Comparison of ENCODE assay signal across 8 mouse cellular contexts in the genomic region with DNA sequence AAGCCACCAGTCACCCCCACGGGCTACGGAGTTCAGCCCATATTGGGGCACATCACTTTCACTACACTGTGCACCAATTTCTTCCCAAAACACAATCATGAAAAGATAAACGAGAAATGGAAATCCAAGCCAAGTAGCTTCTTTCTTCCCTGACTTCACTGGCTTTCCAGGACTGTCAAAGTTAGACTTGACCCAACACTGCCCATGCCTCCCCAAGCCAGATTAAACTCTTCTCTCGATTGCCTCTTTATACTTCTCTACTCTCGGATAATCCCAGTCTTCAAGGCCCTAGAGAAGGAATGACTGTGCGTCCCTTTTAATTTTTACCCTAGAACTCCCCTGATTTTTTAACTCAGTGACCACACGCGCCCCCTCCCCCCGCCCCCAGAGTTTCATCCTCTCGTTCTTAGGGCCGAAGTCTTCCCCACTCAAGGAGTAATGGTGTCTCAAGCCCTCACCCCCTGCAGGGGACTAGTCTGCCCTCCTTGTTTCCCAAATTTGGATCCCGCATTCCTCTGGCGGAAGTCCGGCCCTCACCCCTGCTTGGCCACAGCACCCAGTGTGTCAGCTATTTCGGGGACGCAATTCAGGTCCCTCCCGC. TPM values are rescaled to one million over a fixed set of nuclear protein-coding genes. Genes with fewer than 3 reads are reported as not detected.
DNase-seq lines count a peak whose midpoint lies in the region; ATAC-seq and TF ChIP-seq lines count a peak whose summit lies in the region.

No protein-coding gene starts in this region.

- H3K4me3 ChIP-seq in left cerebral cortex, adult 2 months: peak overlapping the region; percentile 78
- peak overlapping the region; percentile 68 for H3K4me3 ChIP-seq in embryonic facial prominence, embryonic 13.5 days
- H3K4me3 ChIP-seq in intestine, embryonic 15.5 days (replicated peaks): peak overlapping the region; percentile 69
- H3K4me3 ChIP-seq in neural tube, embryonic 13.5 days: peak overlapping the region; percentile 69

- peaks cover 35% of the 10 kb centered on the region for H3K36me3 ChIP-seq in embryonic facial prominence, embryonic 13.5 days
- H3K36me3 ChIP-seq in intestine, embryonic 15.5 days: peaks cover 25% of the 10 kb centered on the region
- peaks cover 36% of the 10 kb centered on the region for H3K36me3 ChIP-seq in neural tube, embryonic 13.5 days

- peak overlapping the region; percentile 69 for H3K4me2 ChIP-seq in embryonic facial prominence, embryonic 13.5 days
- peak overlapping the region; percentile 69 for H3K4me2 ChIP-seq in intestine, embryonic 15.5 days (replicated peaks)
- H3K4me2 ChIP-seq in neural tube, embryonic 13.5 days: peak overlapping the region; percentile 76

- H3K27me3 ChIP-seq in embryonic facial prominence, embryonic 13.5 days: no peaks in the 10 kb centered on the region
- H3K27me3 ChIP-seq in intestine, embryonic 15.5 days (replicated peaks): no peaks in the 10 kb centered on the region
- H3K27me3 ChIP-seq in neural tube, embryonic 13.5 days: no peaks in the 10 kb centered on the region

- H3K9ac ChIP-seq in embryonic facial prominence, embryonic 13.5 days: peak overlapping the region; percentile 82
- H3K9ac ChIP-seq in intestine, embryonic 15.5 days: peak overlapping the region; percentile 76
- peak overlapping the region; percentile 80 for H3K9ac ChIP-seq in neural tube, embryonic 13.5 days

- peaks cover 20% of the 10 kb centered on the region for H3K4me1 ChIP-seq in embryonic facial prominence, embryonic 13.5 days
- peaks cover 10% of the 10 kb centered on the region for H3K4me1 ChIP-seq in intestine, embryonic 15.5 days (replicated peaks)
- peaks cover 32% of the 10 kb centered on the region for H3K4me1 ChIP-seq in neural tube, embryonic 13.5 days (replicated peaks)

- H3K9me3 ChIP-seq in embryonic facial prominence, embryonic 13.5 days: peaks cover 7% of the 10 kb centered on the region; the same call in 1 of the 2 replicates
- no peaks in the 10 kb centered on the region for H3K9me3 ChIP-seq in intestine, embryonic 15.5 days
- H3K9me3 ChIP-seq in neural tube, embryonic 13.5 days: no peaks in the 10 kb centered on the region

- WGBS in embryonic facial prominence, embryonic 13.5 days: 4% methylated on average over 17 of the region's 17 CpGs
- 3% methylated on average over 17 of the region's 17 CpGs for WGBS in intestine, embryonic 15.5 days
- 6% methylated on average over 17 of the region's 17 CpGs for WGBS in neural tube, embryonic 13.5 days

- no peak; the same call in 1 of the 2 replicates for TF ChIP-seq CTCF in left cerebral cortex, adult 2 months (IDR thresholded peaks at IDR 0.05)

- ATAC-seq in embryonic facial prominence, embryonic 13.5 days (ENCODE audit: insufficient number of reproducible peaks, insufficient read depth, low FRiP score, low TSS enrichment, low read depth): peak; percentile 40
- ATAC-seq in intestine, embryonic 15.5 days: peak; percentile 71
- ATAC-seq in neural tube, embryonic 13.5 days (ENCODE audit: low read depth): peak; percentile 73; the same call in 1 of the 2 replicates

- peak overlapping the region; percentile 77 for H3K27ac ChIP-seq in left cerebral cortex, adult 2 months
- H3K27ac ChIP-seq in embryonic facial prominence, embryonic 13.5 days: no peak overlapping the region; the same call in 1 of the 2 replicates
- peak overlapping the region; percentile 77 for H3K27ac ChIP-seq in intestine, embryonic 15.5 days
- peak overlapping the region; percentile 79 for H3K27ac ChIP-seq in neural tube, embryonic 13.5 days (replicated peaks)

- no peak for DNase-seq in left cerebral cortex, adult 2 months (ENCODE audit: extremely low spot score in 1 of 2, low spot score in 2 of 2)
- no peak for DNase-seq in left cerebral cortex, postnatal 10 days (ENCODE audit: extremely low spot score in 1 of 2, low spot score in 2 of 2)
- DNase-seq in urinary bladder, adult 2 months (ENCODE audit: low spot score): no peak
- DNase-seq in right cerebral cortex, postnatal 10 days (ENCODE audit: low spot score in 2 of 2): no peak
- no peak for DNase-seq in spleen, postnatal 14 days (ENCODE audit: low spot score in 2 of 2)

- intact Hi-C loops in left cerebral cortex, adult 2 months (cut with DNase I): loop anchor here (2.0 to 5.0 kb wide), 2 partner anchors 52 to 370 kb away; partner anchors contain the start of gene Lrp10
- intact Hi-C loops in left cerebral cortex, postnatal 10 days (cut with DNase I): no loop called here

RNA-seq across cellular contexts. Expression of gene Prmt5, which starts 0.5 kb away (rescaled TPM):
- total RNA-seq in left cerebral cortex, adult 2 months (2021): 10 to 100 TPM; 46.5 to 48.3 TPM
- 10 to 100 TPM; 88.4 to 93.1 TPM for total RNA-seq in left cerebral cortex, postnatal 10 days (2021)
- 84.6 and 86.6 TPM in 2 replicates for polyA plus RNA-seq in embryonic facial prominence, embryonic 13.5 days (2015; fragmentation: Nextera tagmentation; extraction: Ambion mirVana)
- 78.0 and 80.0 TPM in 2 replicates for polyA plus RNA-seq in intestine, embryonic 15.5 days (2015; fragmentation: Nextera tagmentation; extraction: Ambion mirVana)
- polyA plus RNA-seq in neural tube, embryonic 13.5 days (2015; fragmentation: Nextera tagmentation; extraction: Ambion mirVana): 91.6 and 95.0 TPM in 2 replicates
- polyA plus RNA-seq in urinary bladder, adult 2 months (2012; rRNA removed): 38.1 and 40.2 TPM in 2 replicates

RNA-seq across cellular contexts. Expression of gene Haus4, which starts 37.6 kb away (rescaled TPM):
- total RNA-seq in left cerebral cortex, adult 2 months (2021): 1 to 10 TPM; 2.2 to 2.7 TPM
- total RNA-seq in left cerebral cortex, postnatal 10 days (2021): 1 to 10 TPM; 3.3 to 4.5 TPM
- polyA plus RNA-seq in embryonic facial prominence, embryonic 13.5 days (2015; fragmentation: Nextera tagmentation; extraction: Ambion mirVana): 53.1 and 54.5 TPM in 2 replicates
- 53.9 and 57.2 TPM in 2 replicates for polyA plus RNA-seq in intestine, embryonic 15.5 days (2015; fragmentation: Nextera tagmentation; extraction: Ambion mirVana)
- 26.3 and 28.6 TPM in 2 replicates for polyA plus RNA-seq in neural tube, embryonic 13.5 days (2015; fragmentation: Nextera tagmentation; extraction: Ambion mirVana)
- polyA plus RNA-seq in urinary bladder, adult 2 months (2012; rRNA removed): 14.1 and 14.2 TPM in 2 replicates

RNA-seq across cellular contexts. Expression of gene Rem2, which starts 40.9 kb away (rescaled TPM):
- 1 to 10 TPM; 3.2 to 7.2 TPM for total RNA-seq in left cerebral cortex, adult 2 months (2021)
- total RNA-seq in left cerebral cortex, postnatal 10 days (2021): 10 to 100 TPM; 14.5 to 16.7 TPM
- polyA plus RNA-seq in embryonic facial prominence, embryonic 13.5 days (2015; fragmentation: Nextera tagmentation; extraction: Ambion mirVana): 2.1 and 3.6 TPM in 2 replicates
- polyA plus RNA-seq in intestine, embryonic 15.5 days (2015; fragmentation: Nextera tagmentation; extraction: Ambion mirVana): 1.6 and 1.9 TPM in 2 replicates
- 47.8 and 51.3 TPM in 2 replicates for polyA plus RNA-seq in neural tube, embryonic 13.5 days (2015; fragmentation: Nextera tagmentation; extraction: Ambion mirVana)
- 0.28 and 0.32 TPM in 2 replicates for polyA plus RNA-seq in urinary bladder, adult 2 months (2012; rRNA removed)

RNA-seq across cellular contexts. Expression of gene Lrp10, which starts 52.9 kb away (rescaled TPM):
- total RNA-seq in left cerebral cortex, adult 2 months (2021): 10 to 100 TPM; 18.9 to 25.0 TPM
- total RNA-seq in left cerebral cortex, postnatal 10 days (2021): 10 to 100 TPM; 27.5 to 34.5 TPM
- 29.7 and 33.1 TPM in 2 replicates for polyA plus RNA-seq in embryonic facial prominence, embryonic 13.5 days (2015; fragmentation: Nextera tagmentation; extraction: Ambion mirVana)
- polyA plus RNA-seq in intestine, embryonic 15.5 days (2015; fragmentation: Nextera tagmentation; extraction: Ambion mirVana): 57.2 and 60.6 TPM in 2 replicates
- 30.1 and 32.7 TPM in 2 replicates for polyA plus RNA-seq in neural tube, embryonic 13.5 days (2015; fragmentation: Nextera tagmentation; extraction: Ambion mirVana)
- polyA plus RNA-seq in urinary bladder, adult 2 months (2012; rRNA removed): 81.0 and 93.8 TPM in 2 replicates

Comparison
In these comparisons a context has a peak if more than half of its experiments do, and no peak if none do; other contexts are left out.
1. RNA of gene Rem2, which starts 40.9 kb away (polyA plus RNA-seq): 47.8 to 51.3 TPM in neural tube, embryonic 13.5 days; 2.1 to 3.6 TPM in embryonic facial prominence, embryonic 13.5 days, 1.6 to 1.9 TPM in intestine, embryonic 15.5 days and 0.28 to 0.32 TPM in urinary bladder, adult 2 months; every median in the first group is over 10 times any median in the second.
2. Peak in every context shown above with its lines, with median percentiles within 50 percentile points of each other: H3K4me3 ChIP-seq, ATAC-seq, H3K4me2 ChIP-seq and H3K9ac ChIP-seq.